In the genomic region with DNA sequence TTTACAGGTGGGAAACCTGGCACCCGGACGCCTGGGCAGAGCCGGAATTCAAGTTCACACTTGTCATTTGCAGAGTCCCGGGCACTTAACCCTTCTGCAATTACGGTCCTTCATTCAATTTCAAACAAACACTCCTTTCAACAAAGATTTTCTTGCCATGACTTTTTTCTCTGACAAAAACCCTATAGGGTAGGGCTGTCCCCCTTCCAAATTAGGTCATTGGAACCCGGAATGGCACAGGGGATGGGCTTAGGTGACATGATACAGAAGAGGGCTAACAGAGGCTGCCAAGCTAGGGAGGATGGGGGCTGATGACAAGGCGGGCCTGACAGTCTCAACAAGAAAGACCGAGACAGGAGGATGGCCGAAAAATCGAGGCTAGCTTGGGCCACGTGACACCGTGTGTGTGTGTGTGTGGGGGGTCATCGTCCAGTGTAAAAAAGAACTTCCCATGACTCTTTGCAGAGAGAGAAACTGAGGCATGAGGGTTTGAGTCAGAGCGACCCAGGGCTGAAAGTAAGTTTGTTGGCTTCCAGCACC, we compare ENCODE assay signal across 10 mouse cellular contexts. TPM values are rescaled to one million over a fixed set of nuclear protein-coding genes. Genes with fewer than 3 reads are reported as not detected.
DNase-seq lines count a peak whose midpoint lies in the region; ATAC-seq and TF ChIP-seq lines count a peak whose summit lies in the region.
"Had no signal": no experiment of that assay in that cellular context is flagged by ENCODE, and none has a peak within 500 bp of the region (broad histone marks: within the 10 kb centered on the region; RNA-seq: fewer than 3 reads in every experiment).

No protein-coding gene starts in this region.

- peak overlapping the region; percentile 28 for H3K4me3 ChIP-seq in layer of hippocampus, adult 2 months
- H3K4me3 ChIP-seq in embryonic facial prominence, embryonic 13.5 days: peak overlapping the region; percentile 37
- H3K4me3 ChIP-seq in intestine, postnatal 0 days (ENCODE audit: low read depth, low read length): peak overlapping the region; percentile 39
- H3K4me3 ChIP-seq in neural tube, embryonic 12.5 days: peak overlapping the region; percentile 27

- peak overlapping the region; percentile 64 for H3K9ac ChIP-seq in embryonic facial prominence, embryonic 13.5 days
- H3K9ac ChIP-seq in intestine, postnatal 0 days (ENCODE audit: low read depth, low read length): no peak overlapping the region
- no peak overlapping the region for H3K9ac ChIP-seq in neural tube, embryonic 12.5 days

- intact Hi-C loops in gastrocnemius, postnatal 14 days (cut with DNase I; ENCODE audit: low total_unique reads): no loop called here

- H3K4me2 ChIP-seq in embryonic facial prominence, embryonic 13.5 days: peak overlapping the region; percentile 74
- H3K4me2 ChIP-seq in intestine, postnatal 0 days (replicated peaks; ENCODE audit: low read depth): peak overlapping the region; percentile 65
- H3K4me2 ChIP-seq in neural tube, embryonic 12.5 days (replicated peaks): peak overlapping the region; percentile 66

- no peak for ATAC-seq in embryonic facial prominence, embryonic 13.5 days (ENCODE audit: insufficient number of reproducible peaks, insufficient read depth, low FRiP score, low TSS enrichment, low read depth)
- no peak for ATAC-seq in intestine, postnatal 0 days
- no peak for ATAC-seq in neural tube, embryonic 12.5 days (ENCODE audit: low FRiP score, low read depth)
- ATAC-seq: Patski had no signal

- DNase-seq in layer of hippocampus, adult 2 months (ENCODE audit: low spot score in 2 of 2): no peak
- DNase-seq in layer of hippocampus, adult 8-10 months (ENCODE audit: low spot score in 2 of 2): no peak
- DNase-seq in natural killer cell, adult 2 months (ENCODE audit: low spot score in 2 of 2): no peak
- no peak for DNase-seq in spleen, postnatal 10 days (ENCODE audit: low spot score in 2 of 2)
- DNase-seq in gastrocnemius, postnatal 14 days: no peak

- no peak overlapping the region for H3K27ac ChIP-seq in layer of hippocampus, adult 2 months
- 0 out of 2 replicates have a peak overlapping the region, but pooled peaks have one; percentile 44 for H3K27ac ChIP-seq in embryonic facial prominence, embryonic 13.5 days
- no peak overlapping the region for H3K27ac ChIP-seq in intestine, postnatal 0 days (ENCODE audit: low read depth, low read length)
- no peak overlapping the region for H3K27ac ChIP-seq in neural tube, embryonic 12.5 days

- H3K36me3 ChIP-seq in embryonic facial prominence, embryonic 13.5 days: no peaks in the 10 kb centered on the region
- H3K36me3 ChIP-seq in intestine, postnatal 0 days (ENCODE audit: control insufficient read depth, insufficient read depth): no peaks in the 10 kb centered on the region
- no peaks in the 10 kb centered on the region for H3K36me3 ChIP-seq in neural tube, embryonic 12.5 days

- H3K4me1 ChIP-seq in embryonic facial prominence, embryonic 13.5 days: peaks cover 72% of the 10 kb centered on the region
- H3K4me1 ChIP-seq in intestine, postnatal 0 days (replicated peaks; ENCODE audit: control insufficient read depth, insufficient read depth, low read length): peaks cover 6% of the 10 kb centered on the region; the same call in 1 of the 2 replicates
- H3K4me1 ChIP-seq in neural tube, embryonic 12.5 days: peaks cover 46% of the 10 kb centered on the region

- 2% methylated on average over 14 of the region's 14 CpGs for WGBS in embryonic facial prominence, embryonic 13.5 days
- WGBS in intestine, postnatal 0 days: 5% methylated on average over 14 of the region's 14 CpGs
- 1% methylated on average over 14 of the region's 14 CpGs for WGBS in neural tube, embryonic 12.5 days

- no peaks in the 10 kb centered on the region for H3K9me3 ChIP-seq in embryonic facial prominence, embryonic 13.5 days
- H3K9me3 ChIP-seq in intestine, postnatal 0 days (ENCODE audit: control insufficient read depth): no peaks in the 10 kb centered on the region
- H3K9me3 ChIP-seq in neural tube, embryonic 12.5 days: no peaks in the 10 kb centered on the region

- peaks cover 87% of the 10 kb centered on the region for H3K27me3 ChIP-seq in embryonic facial prominence, embryonic 13.5 days
- H3K27me3 ChIP-seq in intestine, postnatal 0 days (replicated peaks; ENCODE audit: control insufficient read depth, insufficient read depth, low read length): peaks cover 95% of the 10 kb centered on the region
- H3K27me3 ChIP-seq in neural tube, embryonic 12.5 days (replicated peaks): peaks cover 100% of the 10 kb centered on the region
- H3K27me3 ChIP-seq: Patski had no signal

- TF ChIP-seq CTCF in layer of hippocampus, adult 2 months (conservative IDR thresholded peaks at IDR 0.05): no peak
- TF ChIP-seq CTCF in intestine, postnatal 0 days (IDR thresholded peaks at IDR 0.05; ENCODE audit: low read depth): no peak

RNA-seq across cellular contexts. Expression of a gene that starts 1.8 kb away (rescaled TPM):
- 100 to 1,000 TPM; 321 to 339 TPM for total RNA-seq in layer of hippocampus, adult 2 months (2021)
- 100 to 1,000 TPM; 284 to 307 (median 293) TPM for total RNA-seq in layer of hippocampus, adult 8-10 months (2022)
- polyA plus RNA-seq in embryonic facial prominence, embryonic 13.5 days (2015; fragmentation: Nextera tagmentation; extraction: Ambion mirVana): 32.3 and 34.8 TPM in 2 replicates
- 2.3 and 2.4 TPM in 2 replicates for polyA plus RNA-seq in intestine, postnatal 0 days (2015; fragmentation: Nextera tagmentation; extraction: Ambion mirVana)
- polyA plus RNA-seq in neural tube, embryonic 12.5 days (2016; fragmentation: Nextera tagmentation; extraction: Ambion mirVana): 37.9 and 38.3 TPM in 2 replicates
- total RNA-seq in gastrocnemius, postnatal 14 days (2021): not detected
- total RNA-seq: common myeloid progenitor, adult 5-6 weeks had no signal

RNA-seq across cellular contexts. Expression of a gene that starts 4.0 kb away (rescaled TPM):
- 10 to 100 TPM; 44.5 to 47.1 TPM for total RNA-seq in layer of hippocampus, adult 2 months (2021)
- 10 to 100 TPM; 20.4 to 31.5 (median 30.1) TPM for total RNA-seq in layer of hippocampus, adult 8-10 months (2022)
- polyA plus RNA-seq in embryonic facial prominence, embryonic 13.5 days (2015; fragmentation: Nextera tagmentation; extraction: Ambion mirVana): 152 and 159 TPM in 2 replicates
- polyA plus RNA-seq in intestine, postnatal 0 days (2015; fragmentation: Nextera tagmentation; extraction: Ambion mirVana): 0.61 and 0.81 TPM in 2 replicates
- 1.9 and 4.5 TPM in 2 replicates for polyA plus RNA-seq in neural tube, embryonic 12.5 days (2016; fragmentation: Nextera tagmentation; extraction: Ambion mirVana)
- total RNA-seq in gastrocnemius, postnatal 14 days (2021): 1 to 10 TPM; 1.5 to 1.9 TPM
- total RNA-seq: common myeloid progenitor, adult 5-6 weeks had no signal

RNA-seq across cellular contexts. Expression of a gene that starts 12.2 kb away (rescaled TPM):
- 10 to 100 TPM; 56.8 to 60.2 TPM for total RNA-seq in layer of hippocampus, adult 2 months (2021)
- 10 to 100 TPM; 48.4 to 56.6 (median 53.1) TPM for total RNA-seq in layer of hippocampus, adult 8-10 months (2022)
- 28.2 and 30.8 TPM in 2 replicates for polyA plus RNA-seq in embryonic facial prominence, embryonic 13.5 days (2015; fragmentation: Nextera tagmentation; extraction: Ambion mirVana)
- polyA plus RNA-seq in intestine, postnatal 0 days (2015; fragmentation: Nextera tagmentation; extraction: Ambion mirVana): 9.3 and 10.5 TPM in 2 replicates
- polyA plus RNA-seq in neural tube, embryonic 12.5 days (2016; fragmentation: Nextera tagmentation; extraction: Ambion mirVana): 20.4 and 22.5 TPM in 2 replicates
- 1 to 10 TPM; 5.4 TPM for total RNA-seq in gastrocnemius, postnatal 14 days (2021)

RNA-seq across cellular contexts. Expression of a gene that starts 17.6 kb away (rescaled TPM):
- 10 to 100 TPM; 93.9 to 98.1 TPM for total RNA-seq in layer of hippocampus, adult 2 months (2021)
- total RNA-seq in layer of hippocampus, adult 8-10 months (2022): 100 to 1,000 TPM in 2 of 4 experiments, 10 to 100 TPM in 2; 86.4 to 104 (median 97.3) TPM
- 169 and 178 TPM in 2 replicates for polyA plus RNA-seq in embryonic facial prominence, embryonic 13.5 days (2015; fragmentation: Nextera tagmentation; extraction: Ambion mirVana)
- polyA plus RNA-seq in intestine, postnatal 0 days (2015; fragmentation: Nextera tagmentation; extraction: Ambion mirVana): 145 and 148 TPM in 2 replicates
- polyA plus RNA-seq in neural tube, embryonic 12.5 days (2016; fragmentation: Nextera tagmentation; extraction: Ambion mirVana): 123 and 135 TPM in 2 replicates
- total RNA-seq in gastrocnemius, postnatal 14 days (2021): 100 to 1,000 TPM; 118 to 122 TPM

RNA-seq across cellular contexts. Expression of a gene that starts 21.6 kb away (rescaled TPM):
- 1,000 to 10,000 TPM in 1 of 2 experiments, 100 to 1,000 TPM in 1; 970 to 1,000 TPM for total RNA-seq in layer of hippocampus, adult 2 months (2021)
- 1,000 to 10,000 TPM in 2 of 4 experiments, 100 to 1,000 TPM in 2; 772 to 1,065 (median 933) TPM for total RNA-seq in layer of hippocampus, adult 8-10 months (2022)
- 987 and 1,032 TPM in 2 replicates for polyA plus RNA-seq in embryonic facial prominence, embryonic 13.5 days (2015; fragmentation: Nextera tagmentation; extraction: Ambion mirVana)
- 805 and 863 TPM in 2 replicates for polyA plus RNA-seq in intestine, postnatal 0 days (2015; fragmentation: Nextera tagmentation; extraction: Ambion mirVana)
- polyA plus RNA-seq in neural tube, embryonic 12.5 days (2016; fragmentation: Nextera tagmentation; extraction: Ambion mirVana): 766 and 781 TPM in 2 replicates
- 1,000 to 10,000 TPM; 1,030 to 1,066 TPM for total RNA-seq in gastrocnemius, postnatal 14 days (2021)

Comparison
In these comparisons a context has a peak if more than half of its experiments do, and no peak if none do; other contexts are left out.
1. RNA of a gene that starts 1.8 kb away (total RNA-seq): 321 to 339 TPM in layer of hippocampus, adult 2 months and 284 to 307 TPM in layer of hippocampus, adult 8-10 months; not detected in gastrocnemius, postnatal 14 days; every median in the first group is over 100 times any median in the second.
2. RNA of a gene that starts 4.0 kb away (total RNA-seq): 44.5 to 47.1 TPM in layer of hippocampus, adult 2 months and 20.4 to 31.5 TPM in layer of hippocampus, adult 8-10 months; 1.5 to 1.9 TPM in gastrocnemius, postnatal 14 days; every median in the first group is over 4 times any median in the second.
3. RNA of a gene that starts 12.2 kb away (total RNA-seq): 56.8 to 60.2 TPM in layer of hippocampus, adult 2 months and 48.4 to 56.6 TPM in layer of hippocampus, adult 8-10 months; 5.4 TPM in gastrocnemius, postnatal 14 days; every median in the first group is over 4 times any median in the second.
4. Peak in every context shown above with its lines, with median percentiles within 50 percentile points of each other: H3K4me3 ChIP-seq and H3K4me2 ChIP-seq.